Mouse (Mus musculus) thymus, adult 2 months (tissue): ENCODE measurements around the gene Efcab12.

Experiments
- CTCF ChIP-seq: fragments of 200-500 bp; IDR thresholded peaks from 2 replicates; pipeline ENCODE4 v1.5.1; 2012; ENCODE audit warnings: mild to moderate bottlenecking, control low read depth, low read length, moderate library complexity, borderline replicate concordance; ENCODE audit not compliant: control insufficient read depth, poor library complexity, insufficient read depth; ENCODE audit errors: extremely low read depth
- POLR2A ChIP-seq: fragments of 200-500 bp; IDR thresholded peaks from 2 replicates; pipeline ENCODE4 v1.6.1; 2012; ENCODE audit warnings: mild to moderate bottlenecking, low read length, control low read depth, moderate library complexity; ENCODE audit not compliant: control insufficient read depth, poor library complexity, insufficient read depth; ENCODE audit errors: extremely low read depth

- TF ChIP-seq CTCF, result peak; percentile 34; the same call in 1 of the 2 replicates
- TF ChIP-seq POLR2A, result no peak
Observed at GRCm38 (mm10) chr6:115803541-115804382, 34.5 kb downstream of the Efcab12 start.
